Mouse (Mus musculus) midbrain, embryonic 16.5 days (tissue): ENCODE data around the gene Dctpp1. TPM values are rescaled to one million over a fixed set of nuclear protein-coding genes. Genes with fewer than 3 reads are reported as not detected.

Source experiments
- ATAC-seq: fragments of 200-750 bp; cut with Nextera tagmentation; 2 replicates; pipeline ENCODE4 v1.8.0; 2017; ENCODE audit warnings: moderate TSS enrichment
- H3K27ac ChIP-seq: fragments of 300-500 bp; sonication (generic); 2 replicates; pipeline ENCODE4 v1.5.1; 2014; ENCODE audit warnings: mild to moderate bottlenecking, low read length, mixed read lengths
- H3K27me3 ChIP-seq: fragments of 300-500 bp; sonication (generic); 2 replicates; pipeline ENCODE4 v1.6.1; 2014; ENCODE audit warnings: low read depth, low read length, mixed read lengths; ENCODE audit not compliant: control insufficient read depth, insufficient read depth
- H3K36me3 ChIP-seq: fragments of 300-500 bp; sonication (generic); 2 replicates; pipeline ENCODE4 v1.6.1; 2014; ENCODE audit warnings: mild to moderate bottlenecking, low read length, moderate library complexity, mixed read lengths; ENCODE audit not compliant: control insufficient read depth, insufficient read depth
- H3K4me1 ChIP-seq: fragments of 300-500 bp; sonication (generic); 2 replicates; pipeline ENCODE4 v1.6.1; 2014; ENCODE audit warnings: mild to moderate bottlenecking, low read length, mixed read lengths; ENCODE audit not compliant: control insufficient read depth, insufficient read depth
- H3K4me2 ChIP-seq: fragments of 300-500 bp; sonication (generic); 2 replicates; pipeline ENCODE4 v1.6.1; 2014; ENCODE audit warnings: mild to moderate bottlenecking, low read length, mixed read lengths
- H3K4me3 ChIP-seq: fragments of 300-500 bp; sonication (generic); 2 replicates; pipeline ENCODE4 v1.5.1; 2014; ENCODE audit warnings: low read depth, mild to moderate bottlenecking, low read length, moderate library complexity, mixed read lengths
- H3K9ac ChIP-seq: fragments of 300-500 bp; sonication (generic); 2 replicates; pipeline ENCODE4 v1.6.1; 2014; ENCODE audit warnings: low read depth, low read length, mixed read lengths
- H3K9me3 ChIP-seq: fragments of 300-500 bp; sonication (generic); replicated peaks from 2 replicates; pipeline ENCODE4 v1.6.1; 2014; ENCODE audit warnings: mild to moderate bottlenecking, low read length, mixed read lengths; ENCODE audit not compliant: control insufficient read depth, poor library complexity, severe bottlenecking
- WGBS: fragments of 180-500 bp; shearing (Covaris S2); extraction: QIAGEN DNeasy Blood & Tissue Kit; methylation state at CpG from one replicate; pipeline ENCODE4 v1.1.7; 2014; 5-methylcytosine and 5-hydroxymethylcytosine counted together
- polyA plus RNA-seq: library from polyadenylated mRNA; unstranded; fragments of >200 nt; fragmentation: Nextera tagmentation; extraction: Ambion mirVana; gene quantifications from 2 replicates; pipeline ENCODE4 v1.2.1, GENCODE M21; 2015

The Dctpp1 gene
- polyA plus RNA-seq, 1 experiment from 2014 or later, result 120 TPM

GRCm38 (mm10) chr7:127210266-127210665 is 50.2 kb downstream of the Dctpp1 start:
- Histone ChIP-seq H3K27me3 (no peaks in the 10 kb centered on the region), H3K4me1 (peaks cover 22% of the 10 kb centered on the region), H3K4me2 (no peak overlapping the region), H3K36me3 (peaks cover 2% of the 10 kb centered on the region; the same call in 1 of the 2 replicates), H3K9ac (no peak overlapping the region), H3K9me3 (no peaks in the 10 kb centered on the region), H3K4me3 (no peak overlapping the region), H3K27ac (no peak overlapping the region)
- ATAC-seq, result no peak
- 96% methylated on average over 4 of the region's 4 CpGs for WGBS

GRCm38 (mm10) chr7:127209851-127210250 is 50.7 kb downstream of the Dctpp1 start:
- WGBS, result 77% methylated on average over 5 of the region's 5 CpGs
- no peaks in the 10 kb centered on the region for H3K9me3 ChIP-seq
- H3K27ac ChIP-seq, result peak overlapping the region; percentile 85; the same call in 1 of the 2 replicates
- no peak overlapping the region for H3K4me3 ChIP-seq
- peak overlapping the region; percentile 70 for H3K4me2 ChIP-seq
- no peak overlapping the region for H3K9ac ChIP-seq
- H3K36me3 ChIP-seq, result peaks cover 3% of the 10 kb centered on the region; the same call in 1 of the 2 replicates
- H3K27me3 ChIP-seq, result no peaks in the 10 kb centered on the region
- H3K4me1 ChIP-seq, result peaks cover 26% of the 10 kb centered on the region
- no peak for ATAC-seq

GRCm38 (mm10) chr7:127208553-127209438 is 51.7 kb downstream of the Dctpp1 start, which contains the start of gene Mylpf:
Gene Mylpf, plus strand, starts transcription at chr7:127208890.
- Histone ChIP-seq H3K36me3 (peaks cover 5% of the 10 kb centered on the region; the same call in 1 of the 2 replicates), H3K9ac (peak within 1 kb of the TSS; percentile 91), H3K4me2 (peak within 1 kb of the TSS; percentile 99), H3K4me1 (peaks cover 30% of the 10 kb centered on the region), H3K27me3 (no peaks in the 10 kb centered on the region), H3K9me3 (no peaks in the 10 kb centered on the region), H3K4me3 (peak within 1 kb of the TSS; percentile 91), H3K27ac (peak within 1 kb of the TSS; percentile 85)
- peak; percentile 96 for ATAC-seq
- under 1% methylated on average over 40 of the region's 44 CpGs for WGBS

- peaks cover 8% of the 10 kb centered on the region; the same call in 1 of the 2 replicates for H3K36me3 ChIP-seq
- WGBS, result 0% methylated on average over 26 of the region's 44 CpGs
Observed at GRCm38 (mm10) chr7:127208295-127208552, 52.3 kb downstream of the Dctpp1 start, which contains the start of gene Tbc1d10b. Gene Tbc1d10b, minus strand, starts transcription at chr7:127208468.

GRCm38 (mm10) chr7:127207374-127208294 is 52.9 kb downstream of the Dctpp1 start:
- peak overlapping the region; percentile 91 for H3K9ac ChIP-seq
- peaks cover 30% of the 10 kb centered on the region for H3K4me1 ChIP-seq
- H3K4me2 ChIP-seq, result peak overlapping the region; percentile 99
- H3K4me3 ChIP-seq, result peak overlapping the region; percentile 91
- ATAC-seq, result 0 out of 2 replicates have a peak, but pooled peaks have one; percentile 2
- WGBS, result under 1% methylated on average over 53 of the region's 53 CpGs
- H3K9me3 ChIP-seq, result no peaks in the 10 kb centered on the region
- no peaks in the 10 kb centered on the region for H3K27me3 ChIP-seq
- H3K36me3 ChIP-seq, result peaks cover 12% of the 10 kb centered on the region; the same call in 1 of the 2 replicates
- H3K27ac ChIP-seq, result peak overlapping the region; percentile 83

More at GRCm38 (mm10) chr7:127208295-127208552, 52.3 kb downstream of the Dctpp1 start, which contains the start of gene Tbc1d10b:
- H3K27me3 ChIP-seq, result no peaks in the 10 kb centered on the region
- ATAC-seq, result peak; percentile 6; the same call in 1 of the 2 replicates
- H3K9ac ChIP-seq, result peak within 1 kb of the TSS; percentile 91
- H3K4me2 ChIP-seq, result peak within 1 kb of the TSS; percentile 99
- H3K4me3 ChIP-seq, result peak within 1 kb of the TSS; percentile 91
- no peaks in the 10 kb centered on the region for H3K9me3 ChIP-seq
- peak within 1 kb of the TSS; percentile 85 for H3K27ac ChIP-seq
- H3K4me1 ChIP-seq, result peaks cover 30% of the 10 kb centered on the region

Other genes with a start within 250 kb of the Dctpp1 start
- 2.9 and 3.2 TPM in 2 replicates for gene Mvp, start 246.1 kb downstream of the Dctpp1 start, polyA plus RNA-seq
- gene Pagr1b, start 244.2 kb downstream of the Dctpp1 start, polyA plus RNA-seq, result 0.50 TPM in 1 of 2 replicates, not detected in the other
- 33.8 and 62.5 TPM in 2 replicates for gene Pagr1a, start 243.4 kb downstream of the Dctpp1 start, polyA plus RNA-seq
- 30.9 and 61.5 TPM in 2 replicates for gene Gm42742, start 239.6 kb downstream of the Dctpp1 start, polyA plus RNA-seq
- gene Prrt2, start 239.5 kb downstream of the Dctpp1 start, polyA plus RNA-seq, result 40.9 and 63.3 TPM in 2 replicates
- gene Maz, start 233.7 kb downstream of the Dctpp1 start, polyA plus RNA-seq, result 46.7 and 51.5 TPM in 2 replicates
- gene Kif22, start 218.2 kb downstream of the Dctpp1 start, polyA plus RNA-seq, result 16.6 and 17.6 TPM in 2 replicates
- not detected in 2 replicates for gene Zg16, start 173.4 kb downstream of the Dctpp1 start, polyA plus RNA-seq
- 1.7 and 2.5 TPM in 2 replicates for gene AI467606, start 169.3 kb downstream of the Dctpp1 start, polyA plus RNA-seq
- 0.68 and 0.77 TPM in 2 replicates for gene Qprt, start 138.5 kb downstream of the Dctpp1 start, polyA plus RNA-seq
- 0.05 TPM in 1 of 2 replicates, not detected in the other for gene Spn, start 122.9 kb downstream of the Dctpp1 start, polyA plus RNA-seq
- 76.1 and 85.7 TPM in 2 replicates for gene Cd2bp2, start 64.7 kb downstream of the Dctpp1 start, polyA plus RNA-seq
- gene Tbc1d10b, start 52.2 kb downstream of the Dctpp1 start, polyA plus RNA-seq, result 30.7 and 31.2 TPM in 2 replicates
- gene Mylpf, start 51.8 kb downstream of the Dctpp1 start, polyA plus RNA-seq, result 2.8 and 4.8 TPM in 2 replicates
- 48.7 and 54.9 TPM in 2 replicates for gene Zfp553, start 27.6 kb downstream of the Dctpp1 start, polyA plus RNA-seq
- 14.3 and 15.5 TPM in 2 replicates for gene Sept1, start 27.6 kb downstream of the Dctpp1 start, polyA plus RNA-seq
- 64.5 and 70.4 TPM in 2 replicates for gene Zfp771, start 16.4 kb downstream of the Dctpp1 start, polyA plus RNA-seq
- 59.4 and 59.7 TPM in 2 replicates for gene Sephs2, start 13.3 kb upstream of the Dctpp1 start, polyA plus RNA-seq
- gene Itgal, start 35.6 kb upstream of the Dctpp1 start, polyA plus RNA-seq, result 0.25 and 0.31 TPM in 2 replicates
- 16.3 and 17.7 TPM in 2 replicates for gene Zfp768, start 84.9 kb upstream of the Dctpp1 start, polyA plus RNA-seq
- gene Zfp747, start 115.3 kb upstream of the Dctpp1 start, polyA plus RNA-seq, result 10.1 and 10.5 TPM in 2 replicates
- 4.6 and 5.4 TPM in 2 replicates for gene 9130019O22Rik, start 126.5 kb upstream of the Dctpp1 start, polyA plus RNA-seq
- 4.9 and 6.3 TPM in 2 replicates for gene E430018J23Rik, start 132.9 kb upstream of the Dctpp1 start, polyA plus RNA-seq
- 4.9 and 5.3 TPM in 2 replicates for gene Zfp764, start 146.1 kb upstream of the Dctpp1 start, polyA plus RNA-seq
- 27.7 and 28.1 TPM in 2 replicates for gene Zfp688, start 161.4 kb upstream of the Dctpp1 start, polyA plus RNA-seq
- 16.5 and 17.6 TPM in 2 replicates for gene Zfp689, start 188.4 kb upstream of the Dctpp1 start, polyA plus RNA-seq
- 32.9 and 36.0 TPM in 2 replicates for gene Prr14, start 198.9 kb upstream of the Dctpp1 start, polyA plus RNA-seq
- gene Fbrs, start 218.5 kb upstream of the Dctpp1 start, polyA plus RNA-seq, result 9.1 and 12.5 TPM in 2 replicates